Mouse (Mus musculus): ENCODE results near the gene Klhl20. TPM values are rescaled to one million over a fixed set of nuclear protein-coding genes. Genes with fewer than 3 reads are reported as not detected.
A peak's percentile ranks its signal among the peaks of the same experiment; 100 is the strongest.

Klhl20 gene
- polyA plus RNA-seq, 1 experiment from 2014 or later, result 18.1 TPM

GRCm38 (mm10) chr1:161140026-161140762 is 8.9 kb upstream of the Klhl20 start:
- H3K9ac ChIP-seq, result no peak overlapping the region
- no peaks in the 10 kb centered on the region for H3K27me3 ChIP-seq
- no peak for ATAC-seq (ENCODE audit: insufficient number of reproducible peaks, insufficient read depth, low FRiP score, low TSS enrichment, low read depth)
- WGBS, result 77% methylated on average over 9 of the region's 9 CpGs
- no peaks in the 10 kb centered on the region for H3K9me3 ChIP-seq
- no peak overlapping the region for H3K4me2 ChIP-seq
- no peaks in the 10 kb centered on the region for H3K36me3 ChIP-seq
- no peak overlapping the region for H3K27ac ChIP-seq
- no peak overlapping the region for H3K4me3 ChIP-seq
- no peaks in the 10 kb centered on the region for H3K4me1 ChIP-seq

GRCm38 (mm10) chr1:161139496-161139895 is 8.2 kb upstream of the Klhl20 start:
- 88% methylated on average over 2 of the region's 2 CpGs for WGBS
- no peak overlapping the region for H3K27ac ChIP-seq
- H3K27me3 ChIP-seq, result no peaks in the 10 kb centered on the region
- H3K9me3 ChIP-seq, result no peaks in the 10 kb centered on the region
- no peak overlapping the region for H3K9ac ChIP-seq
- ATAC-seq (ENCODE audit: insufficient number of reproducible peaks, insufficient read depth, low FRiP score, low TSS enrichment, low read depth), result no peak
- H3K4me1 ChIP-seq, result no peaks in the 10 kb centered on the region
- no peak overlapping the region for H3K4me3 ChIP-seq
- H3K4me2 ChIP-seq, result no peak overlapping the region
- no peaks in the 10 kb centered on the region for H3K36me3 ChIP-seq

- H3K9ac ChIP-seq, result no peak overlapping the region
- no peaks in the 10 kb centered on the region for H3K9me3 ChIP-seq
- 89% methylated on average over 1 of the region's 1 CpGs for WGBS
- H3K27ac ChIP-seq, result no peak overlapping the region
- peaks cover 7% of the 10 kb centered on the region; the same call in 1 of the 2 replicates for H3K36me3 ChIP-seq
- no peak overlapping the region for H3K4me3 ChIP-seq
- H3K4me1 ChIP-seq, result peaks cover 8% of the 10 kb centered on the region
- 0 out of 2 replicates have a peak, but pooled peaks have one; percentile 32 for ATAC-seq (ENCODE audit: insufficient number of reproducible peaks, insufficient read depth, low FRiP score, low TSS enrichment, low read depth)
- H3K27me3 ChIP-seq, result no peaks in the 10 kb centered on the region
- H3K4me2 ChIP-seq, result no peak overlapping the region
Observed at GRCm38 (mm10) chr1:161126461-161126860, 4.8 kb downstream of the Klhl20 start.

- 90% methylated on average over 10 of the region's 10 CpGs for WGBS
- Histone ChIP-seq H3K27me3 (no peaks in the 10 kb centered on the region), H3K4me3 (no peak overlapping the region), H3K4me2 (no peak overlapping the region), H3K36me3 (peaks cover 11% of the 10 kb centered on the region; the same call in 1 of the 2 replicates), H3K9me3 (no peaks in the 10 kb centered on the region), H3K9ac (no peak overlapping the region), H3K4me1 (no peaks in the 10 kb centered on the region), H3K27ac (no peak overlapping the region)
- ATAC-seq (ENCODE audit: insufficient number of reproducible peaks, insufficient read depth, low FRiP score, low TSS enrichment, low read depth), result no peak
Observed at GRCm38 (mm10) chr1:161122661-161123418, 8.5 kb downstream of the Klhl20 start.

GRCm38 (mm10) chr1:161114591-161114990 is 16.7 kb downstream of the Klhl20 start:
- H3K27ac ChIP-seq, result no peak overlapping the region
- H3K4me1 ChIP-seq, result no peaks in the 10 kb centered on the region
- ATAC-seq (ENCODE audit: insufficient number of reproducible peaks, insufficient read depth, low FRiP score, low TSS enrichment, low read depth), result no peak

GRCm38 (mm10) chr1:161109216-161109615 is 22.1 kb downstream of the Klhl20 start:
- no peak overlapping the region for H3K9ac ChIP-seq
- 91% methylated on average over 8 of the region's 8 CpGs for WGBS
- no peak overlapping the region for H3K27ac ChIP-seq
- H3K4me3 ChIP-seq, result no peak overlapping the region
- no peak overlapping the region for H3K4me2 ChIP-seq
- ATAC-seq (ENCODE audit: insufficient number of reproducible peaks, insufficient read depth, low FRiP score, low TSS enrichment, low read depth), result no peak
- H3K4me1 ChIP-seq, result no peaks in the 10 kb centered on the region
- peaks cover 17% of the 10 kb centered on the region for H3K36me3 ChIP-seq
- H3K9me3 ChIP-seq, result no peaks in the 10 kb centered on the region
- H3K27me3 ChIP-seq, result no peaks in the 10 kb centered on the region

More at GRCm38 (mm10) chr1:161114591-161114990, 16.7 kb downstream of the Klhl20 start:
- H3K27me3 ChIP-seq, result no peaks in the 10 kb centered on the region
- no peaks in the 10 kb centered on the region for H3K9me3 ChIP-seq
- H3K9ac ChIP-seq, result no peak overlapping the region
- H3K4me2 ChIP-seq, result no peak overlapping the region
- peaks cover under 1% of the 10 kb centered on the region; the same call in 1 of the 2 replicates for H3K36me3 ChIP-seq
- no peak overlapping the region for H3K4me3 ChIP-seq

GRCm38 (mm10) chr1:161103842-161104241 is 27.5 kb downstream of the Klhl20 start:
- H3K4me2 ChIP-seq, result no peak overlapping the region
- H3K9me3 ChIP-seq, result no peaks in the 10 kb centered on the region
- 64% methylated on average over 1 of the region's 1 CpGs for WGBS
- peaks cover 40% of the 10 kb centered on the region for H3K36me3 ChIP-seq
- no peak overlapping the region for H3K4me3 ChIP-seq
- H3K9ac ChIP-seq, result no peak overlapping the region
- H3K4me1 ChIP-seq, result no peaks in the 10 kb centered on the region
- ATAC-seq (ENCODE audit: insufficient number of reproducible peaks, insufficient read depth, low FRiP score, low TSS enrichment, low read depth), result no peak
- H3K27me3 ChIP-seq, result no peaks in the 10 kb centered on the region
- H3K27ac ChIP-seq, result no peak overlapping the region

- Histone ChIP-seq H3K9ac (no peak overlapping the region), H3K4me3 (no peak overlapping the region), H3K27ac (no peak overlapping the region), H3K4me2 (no peak overlapping the region), H3K36me3 (peaks cover 57% of the 10 kb centered on the region), H3K27me3 (no peaks in the 10 kb centered on the region), H3K9me3 (no peaks in the 10 kb centered on the region), H3K4me1 (no peaks in the 10 kb centered on the region)
- no peak for ATAC-seq (ENCODE audit: insufficient number of reproducible peaks, insufficient read depth, low FRiP score, low TSS enrichment, low read depth)
- WGBS, result 93% methylated on average over 4 of the region's 4 CpGs
Observed at GRCm38 (mm10) chr1:161099721-161100405, 31.4 kb downstream of the Klhl20 start.

GRCm38 (mm10) chr1:161077243-161077642 is 54.1 kb downstream of the Klhl20 start:
- Histone ChIP-seq H3K36me3 (peaks cover 43% of the 10 kb centered on the region), H3K4me1 (peaks cover 19% of the 10 kb centered on the region), H3K27ac (no peak overlapping the region; the same call in 1 of the 2 replicates), H3K4me2 (no peak overlapping the region), H3K9me3 (no peaks in the 10 kb centered on the region), H3K9ac (no peak overlapping the region), H3K4me3 (no peak overlapping the region), H3K27me3 (no peaks in the 10 kb centered on the region)
- WGBS, result 93% methylated on average over 3 of the region's 3 CpGs
- no peak for ATAC-seq (ENCODE audit: insufficient number of reproducible peaks, insufficient read depth, low FRiP score, low TSS enrichment, low read depth)

GRCm38 (mm10) chr1:161076238-161076637 is 55.1 kb downstream of the Klhl20 start:
- no peak for ATAC-seq (ENCODE audit: insufficient number of reproducible peaks, insufficient read depth, low FRiP score, low TSS enrichment, low read depth)
- Histone ChIP-seq H3K27ac (no peak overlapping the region), H3K4me2 (no peak overlapping the region), H3K36me3 (peaks cover 37% of the 10 kb centered on the region), H3K4me3 (no peak overlapping the region), H3K9ac (no peak overlapping the region), H3K9me3 (no peaks in the 10 kb centered on the region), H3K27me3 (no peaks in the 10 kb centered on the region), H3K4me1 (peaks cover 26% of the 10 kb centered on the region)
- WGBS, result 79% methylated on average over 6 of the region's 6 CpGs

GRCm38 (mm10) chr1:161071272-161071620 is 60.1 kb downstream of the Klhl20 start:
- H3K27me3 ChIP-seq, result no peaks in the 10 kb centered on the region
- peaks cover 9% of the 10 kb centered on the region; the same call in 1 of the 2 replicates for H3K36me3 ChIP-seq
- under 1% methylated on average over 12 of the region's 12 CpGs for WGBS
- no peaks in the 10 kb centered on the region for H3K9me3 ChIP-seq
- peak overlapping the region; percentile 67 for H3K4me3 ChIP-seq
- H3K4me1 ChIP-seq, result peaks cover 26% of the 10 kb centered on the region
- ATAC-seq (ENCODE audit: insufficient number of reproducible peaks, insufficient read depth, low FRiP score, low TSS enrichment, low read depth), result no peak
- H3K27ac ChIP-seq, result peak overlapping the region; percentile 68
- peak overlapping the region; percentile 78 for H3K9ac ChIP-seq
- peak overlapping the region; percentile 79 for H3K4me2 ChIP-seq

Data from embryonic facial prominence, embryonic 13.5 days (tissue).